Mouse (Mus musculus) NIH3T3 (cell line): Measurements from ENCODE around the gene Gsg1l.
A peak's percentile ranks its signal among the peaks of the same experiment; 100 is the strongest.

Experiments used
- DNase-seq: peaks from one replicate; pipeline ENCODE4 v3.0.0-alpha.2; 2012; ENCODE audit warnings: low read depth

Gene Gsg1l

DNA sequence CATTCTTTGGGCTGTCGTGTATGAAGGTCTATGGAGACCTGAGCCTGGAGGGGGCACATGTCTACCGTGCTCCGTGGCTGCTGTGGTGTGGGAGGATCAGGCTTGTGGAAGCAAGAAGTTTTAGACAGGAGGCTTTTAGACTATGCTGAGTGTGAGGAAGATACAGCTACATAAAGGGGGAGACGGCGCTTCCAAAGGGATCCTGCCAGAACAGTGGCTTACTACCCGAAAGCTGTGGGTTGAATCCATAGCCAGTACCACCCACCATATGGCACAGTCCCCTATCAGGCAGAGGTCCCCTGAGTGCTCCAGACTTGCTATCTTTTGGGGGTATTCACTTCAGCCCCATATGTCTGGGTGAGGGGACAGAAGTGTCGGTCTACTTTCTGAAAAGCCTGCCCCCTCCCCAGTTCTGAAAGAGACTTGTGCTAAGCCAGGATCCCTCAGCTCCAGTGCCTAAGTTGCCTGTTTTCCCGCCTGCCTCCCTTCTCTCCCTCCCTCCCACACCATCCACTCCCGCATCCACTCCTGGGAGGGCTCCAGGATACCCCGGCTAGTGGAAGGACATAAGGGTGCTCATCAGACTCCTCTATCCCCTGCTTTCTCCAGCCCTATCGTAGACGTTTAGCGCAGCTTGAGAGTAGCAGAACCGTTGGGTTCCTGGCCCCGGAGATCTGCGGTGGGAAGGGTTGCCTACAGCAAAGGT is 1.1 kb downstream of the Gsg1l start:
- no peak for DNase-seq

DNA sequence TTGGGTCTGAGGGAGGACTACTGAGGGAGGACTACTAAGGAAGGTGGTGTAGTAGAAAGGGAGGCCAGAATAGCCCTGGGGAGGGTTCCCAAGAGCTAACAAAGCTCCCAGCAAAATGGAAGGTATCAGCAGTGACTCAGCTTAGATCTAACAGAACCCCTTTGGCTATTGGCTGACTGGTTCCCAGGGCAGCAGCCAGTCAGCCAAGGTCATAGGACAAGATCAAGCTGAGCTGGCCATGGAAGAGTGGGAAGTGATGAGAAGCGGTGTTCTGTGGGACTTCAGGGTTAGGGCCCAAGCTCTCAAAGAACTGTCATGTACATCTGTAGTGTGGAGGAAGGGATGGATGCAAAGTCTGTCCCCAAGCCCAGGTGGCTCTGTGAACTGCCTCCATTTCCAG is 5.3 kb downstream of the Gsg1l start:
- DNase-seq: no peak

DNA sequence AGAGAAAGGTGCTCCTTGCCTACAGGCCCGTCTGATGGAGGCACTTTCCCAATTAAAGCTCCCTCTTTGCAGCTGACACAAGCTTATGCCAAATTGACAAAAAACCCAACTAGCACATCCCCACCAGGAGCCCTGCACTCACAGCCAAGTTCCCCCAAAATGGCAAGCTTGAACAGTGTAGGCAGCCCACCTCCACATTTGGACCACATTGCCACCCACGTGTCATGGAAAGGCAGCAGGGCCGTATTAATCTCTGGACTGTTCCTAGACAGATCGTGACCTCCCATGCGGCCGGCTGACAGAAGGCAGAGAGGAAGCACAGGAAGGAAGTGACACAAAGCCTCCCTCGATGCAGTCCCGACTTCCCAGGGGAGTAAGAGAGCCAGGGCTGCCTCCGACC is 7.2 kb downstream of the Gsg1l start:
- no peak for DNase-seq

DNA sequence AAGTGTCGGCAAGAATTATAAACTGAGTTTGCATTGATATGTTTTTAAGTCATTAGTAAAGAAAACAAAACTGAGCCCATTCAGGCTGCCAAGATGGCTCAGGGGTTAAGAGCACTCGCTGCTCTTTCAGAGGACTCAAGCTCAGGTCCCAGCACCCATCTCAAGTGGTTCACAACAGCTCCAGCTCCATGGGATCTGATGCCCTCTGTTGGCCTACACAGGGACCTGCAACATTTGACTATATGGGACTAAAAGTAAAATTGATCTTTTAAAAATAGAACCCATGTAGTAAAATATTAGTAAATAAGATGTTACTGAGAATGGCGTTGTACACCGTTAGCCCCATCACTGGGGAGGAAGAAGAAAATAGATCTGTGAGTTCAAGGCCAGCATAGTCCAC is 11.9 kb downstream of the Gsg1l start:
- no peak for DNase-seq

DNA sequence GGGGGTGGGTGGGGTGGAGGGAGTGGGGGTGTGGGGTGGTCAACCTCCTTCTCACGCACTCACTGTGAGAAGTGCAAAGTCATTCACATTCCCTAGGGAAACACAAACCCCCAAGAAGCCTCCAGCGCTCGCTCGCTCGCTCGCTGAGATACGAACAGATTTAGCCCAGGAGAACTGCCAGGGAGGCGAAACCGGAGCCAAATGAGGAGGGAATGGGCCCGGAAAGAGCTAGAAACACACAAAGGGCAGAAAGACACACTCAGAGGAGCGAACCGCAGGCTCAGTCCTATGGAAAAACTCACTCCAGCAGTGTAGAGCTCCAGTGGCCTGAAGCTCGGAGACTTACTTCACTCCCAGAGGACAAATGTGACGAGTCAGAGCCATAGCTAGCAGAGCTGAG is 15.4 kb downstream of the Gsg1l start:
- peak; percentile 43 for DNase-seq

DNA sequence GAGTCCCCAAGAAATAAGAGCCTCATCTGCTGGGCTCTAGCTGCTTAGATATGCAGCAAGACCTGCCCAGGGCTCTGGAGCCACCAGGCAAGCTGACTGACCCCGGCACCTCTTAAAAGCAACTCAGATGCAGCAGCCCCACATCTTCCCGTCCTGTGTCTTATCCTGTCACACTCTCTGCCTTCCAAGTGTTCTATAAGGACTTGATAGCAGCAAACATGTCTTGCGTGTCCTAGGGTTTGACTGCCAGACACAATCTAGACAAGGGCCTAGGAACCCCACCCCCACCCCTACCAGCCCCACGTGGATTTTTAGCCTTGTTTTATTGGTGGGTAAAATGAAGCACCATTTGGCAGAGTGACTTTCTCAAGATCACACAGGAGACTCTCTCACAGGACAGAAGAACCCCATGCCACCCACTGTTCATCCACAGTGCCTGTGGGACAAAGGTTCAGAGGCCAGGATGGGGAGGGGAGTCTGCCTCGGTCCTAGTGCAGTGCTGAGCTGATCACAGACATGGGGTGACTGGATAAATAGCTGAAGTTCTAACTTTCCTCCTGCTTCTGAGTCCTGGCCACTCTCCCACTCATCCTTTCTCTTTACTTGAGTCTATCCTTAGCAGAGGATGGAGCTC is 16.9 kb downstream of the Gsg1l start:
- DNase-seq: no peak

DNA sequence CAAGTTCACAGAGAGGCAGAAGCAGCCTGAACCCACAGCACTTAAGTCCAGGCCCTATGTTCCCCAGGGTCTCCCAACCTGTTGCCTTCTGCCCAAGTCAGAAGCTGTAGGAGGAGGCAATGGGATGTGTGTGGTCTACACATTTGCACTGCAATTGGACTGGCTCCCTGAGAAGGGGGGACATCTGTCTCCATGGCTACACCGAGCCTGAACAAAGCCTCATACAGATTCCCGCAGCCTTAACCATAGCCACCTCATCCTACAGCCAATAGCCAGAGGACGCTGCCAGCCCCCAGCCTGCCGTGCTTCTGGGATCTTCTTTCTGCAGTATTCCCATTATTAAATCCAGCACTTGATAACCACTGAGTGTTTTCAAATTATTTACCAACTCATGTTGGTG is 20.0 kb downstream of the Gsg1l start:
- DNase-seq: no peak

DNA sequence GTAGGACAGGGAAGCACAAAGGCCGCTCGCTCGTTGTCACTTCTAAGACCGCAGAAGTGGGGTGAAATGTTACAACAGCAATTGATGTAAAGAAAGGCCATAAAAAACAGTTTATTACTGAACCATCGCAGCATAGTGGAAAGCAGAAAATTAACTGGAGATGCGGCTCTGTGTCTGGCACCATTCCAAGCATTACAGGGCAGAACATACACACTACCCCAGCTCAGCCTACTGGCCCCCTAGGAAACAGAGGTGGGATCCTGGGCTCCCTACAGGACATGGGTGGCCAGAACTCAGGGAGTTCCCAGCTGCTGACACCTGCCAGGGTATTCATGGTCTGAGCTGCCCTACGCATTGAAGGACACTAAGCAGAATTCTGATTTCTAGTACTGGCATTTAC is 23.3 kb downstream of the Gsg1l start:
- DNase-seq: no peak

DNA sequence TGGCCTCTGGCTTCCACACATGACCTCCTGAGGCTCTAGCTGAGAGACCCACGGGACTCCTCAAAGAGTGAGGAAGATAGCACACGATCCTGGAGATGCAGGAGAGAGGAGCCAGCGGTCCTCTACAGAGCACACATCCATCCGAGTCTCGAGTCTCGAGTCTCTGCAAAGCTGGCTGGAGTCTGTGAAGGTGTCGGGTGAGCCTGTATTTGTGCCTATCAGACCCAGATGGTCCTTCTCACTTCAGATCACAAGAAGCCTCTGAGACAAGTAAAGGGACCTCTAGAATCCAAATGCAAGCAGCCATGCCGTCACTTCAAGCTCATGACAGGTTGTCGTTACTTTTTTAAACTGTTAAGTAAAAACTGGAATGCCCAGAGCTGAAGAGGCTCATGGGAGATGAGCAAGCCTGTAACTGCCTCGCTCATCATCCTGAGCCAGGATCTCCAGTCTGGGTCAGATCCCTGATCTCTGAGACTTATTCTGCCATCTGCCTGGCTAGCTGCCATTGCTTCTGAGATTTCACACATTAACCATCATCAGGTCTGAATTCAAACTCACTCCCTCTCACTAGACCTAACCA is 24.8 kb downstream of the Gsg1l start:
- DNase-seq: no peak

DNA sequence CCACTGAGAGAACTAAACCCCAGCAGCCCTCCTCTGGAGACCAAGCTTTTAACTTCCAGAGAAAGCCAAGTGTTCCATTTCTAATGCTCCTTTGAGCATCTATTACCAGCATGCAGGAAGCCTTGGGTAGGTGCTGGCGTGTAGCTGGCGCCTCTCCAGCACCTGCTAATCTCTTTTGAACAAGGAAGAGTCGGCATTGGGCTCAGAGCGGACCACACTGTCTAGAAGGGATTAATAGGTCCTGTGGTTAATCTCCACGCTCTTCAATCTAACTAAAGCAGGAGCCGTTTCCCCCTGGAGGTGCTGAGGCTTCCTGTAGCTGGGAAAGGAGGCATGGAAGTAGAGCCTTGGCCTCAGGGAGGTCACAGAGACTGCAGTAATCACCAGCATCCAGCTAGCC is 27.6 kb downstream of the Gsg1l start:
- DNase-seq: no peak

DNA sequence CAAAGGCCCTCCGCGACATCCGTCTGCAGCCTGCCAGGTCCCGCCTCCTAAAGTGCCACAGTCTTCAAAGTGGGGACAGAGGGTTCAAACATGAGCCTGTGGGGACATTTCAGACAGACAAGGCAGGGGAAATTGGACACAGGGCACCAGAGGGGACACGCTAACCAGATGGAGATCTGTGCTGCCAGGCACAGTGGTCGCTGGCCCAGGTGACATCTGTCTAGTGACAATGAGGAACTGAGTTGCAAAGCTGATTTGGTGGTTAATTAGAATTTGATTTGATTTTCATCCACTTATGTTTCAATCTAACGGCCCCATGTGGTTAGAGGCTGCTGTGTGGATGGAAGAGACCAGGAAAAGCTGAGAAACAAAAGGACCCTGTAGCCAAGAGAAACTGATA is 28.6 kb downstream of the Gsg1l start:
- DNase-seq: no peak

DNA sequence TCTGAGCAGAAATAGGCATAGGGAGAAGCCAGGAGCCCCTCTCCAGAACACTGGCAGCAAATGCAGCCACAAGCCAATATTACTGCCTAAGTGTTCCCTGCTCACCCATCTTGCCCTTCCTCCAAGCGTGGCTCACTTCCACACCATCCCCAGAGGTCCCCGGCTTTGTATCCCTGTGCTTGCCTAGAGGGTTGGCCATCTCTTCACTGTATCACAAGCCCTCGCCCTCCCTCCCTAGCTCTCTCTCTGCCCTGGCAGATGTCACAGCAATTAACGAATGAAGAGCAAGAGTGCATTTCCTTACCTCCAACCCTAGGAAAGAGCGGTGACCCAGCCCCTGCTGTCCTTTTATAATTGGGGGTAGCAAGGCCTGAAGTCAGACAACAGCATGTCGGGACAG is 30.3 kb downstream of the Gsg1l start:
- no peak for DNase-seq

DNA sequence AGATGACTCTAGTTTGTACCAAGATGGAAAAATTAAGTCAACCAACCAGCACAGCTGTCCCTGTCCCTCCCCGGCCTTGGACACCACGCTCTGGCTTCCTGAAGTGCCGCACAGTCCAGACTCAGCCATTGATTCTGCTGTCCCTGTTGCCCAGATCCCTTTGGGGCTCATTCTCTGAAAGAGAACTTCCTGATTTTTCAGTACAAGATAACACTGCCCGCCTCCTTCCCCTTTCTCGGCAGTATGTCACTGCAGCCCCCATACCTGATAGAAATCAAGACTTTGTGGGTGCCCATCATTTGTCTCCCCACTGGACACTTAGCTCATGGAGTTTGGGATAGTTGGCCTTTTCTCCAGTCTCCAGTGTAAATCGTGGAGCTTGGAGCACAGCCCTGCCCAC is 37.1 kb downstream of the Gsg1l start:
- DNase-seq: no peak

DNA sequence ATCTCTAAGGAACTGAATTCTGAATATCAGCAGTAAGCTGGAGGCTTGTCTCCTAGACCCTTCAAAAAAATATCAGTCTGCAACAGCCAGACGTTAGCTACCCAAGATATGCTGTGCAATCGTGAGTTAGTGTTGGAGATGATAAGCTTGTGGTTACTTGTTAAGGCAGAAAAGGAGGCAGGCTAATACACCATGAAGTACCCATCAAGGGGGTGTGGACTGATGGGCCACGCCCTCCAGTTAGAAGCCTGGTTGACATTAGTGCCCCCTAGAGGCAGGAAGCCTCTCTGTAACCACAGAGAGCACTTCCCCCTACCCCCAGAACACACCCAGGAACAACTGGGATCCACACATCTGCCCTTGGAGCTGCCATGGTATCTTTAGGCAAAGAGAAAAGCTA is 39.9 kb downstream of the Gsg1l start:
- DNase-seq: peak; percentile 14

DNA sequence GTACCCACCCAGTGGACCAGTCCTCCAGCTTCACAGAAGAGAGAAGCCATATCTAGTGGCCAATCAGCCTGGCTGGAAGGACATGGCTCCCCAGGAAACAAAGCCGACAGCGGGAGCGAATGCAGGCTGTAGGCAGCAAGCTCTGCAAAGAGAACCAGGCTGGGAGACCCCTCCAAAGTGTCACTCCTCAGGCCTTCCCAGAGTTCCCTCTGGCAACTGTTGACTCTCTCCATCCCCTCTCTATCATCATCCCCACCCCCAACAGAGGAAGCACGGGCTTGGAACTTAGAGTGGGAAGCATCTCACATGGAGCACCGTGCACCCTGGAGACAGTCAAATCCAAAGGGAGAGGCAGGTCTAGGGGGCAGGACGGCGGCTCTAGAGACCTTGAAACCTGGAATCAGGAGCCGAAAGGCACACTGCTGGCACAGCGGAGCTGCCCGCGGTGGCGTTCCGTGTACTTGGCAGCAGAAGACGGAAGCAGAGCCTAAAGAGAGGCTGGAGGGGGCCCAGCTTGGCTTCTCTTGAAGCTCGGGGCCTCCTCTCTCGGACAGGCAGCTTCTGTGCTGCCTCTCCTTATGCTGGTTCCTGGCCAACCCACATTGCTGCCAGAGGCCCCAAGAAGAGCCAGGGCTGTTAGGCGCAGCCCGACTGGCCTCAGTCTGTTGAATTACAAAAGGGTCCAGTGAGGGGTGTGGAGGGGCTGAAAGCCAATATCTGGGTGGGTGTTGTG is 41.3 kb downstream of the Gsg1l start:
- no peak for DNase-seq

DNA sequence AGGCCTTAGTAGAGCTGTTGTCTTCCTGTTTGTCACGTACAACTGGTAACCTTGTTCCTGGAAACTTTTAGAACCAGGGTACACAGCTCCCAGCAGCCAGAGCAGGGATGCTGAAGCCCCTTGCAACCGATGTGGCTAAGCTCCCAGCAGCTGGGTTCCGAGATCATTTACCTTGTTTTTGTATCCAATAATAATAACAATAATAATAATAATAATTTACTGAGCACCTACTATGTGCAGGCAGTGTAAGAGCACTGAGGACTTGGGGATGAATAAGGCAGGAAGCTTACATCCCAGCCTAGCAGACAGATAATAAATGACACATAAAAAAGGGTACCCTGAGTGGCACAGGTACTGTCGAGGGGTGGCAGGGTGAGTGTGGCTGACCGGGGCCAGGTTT is 42.4 kb downstream of the Gsg1l start:
- DNase-seq: no peak

DNA sequence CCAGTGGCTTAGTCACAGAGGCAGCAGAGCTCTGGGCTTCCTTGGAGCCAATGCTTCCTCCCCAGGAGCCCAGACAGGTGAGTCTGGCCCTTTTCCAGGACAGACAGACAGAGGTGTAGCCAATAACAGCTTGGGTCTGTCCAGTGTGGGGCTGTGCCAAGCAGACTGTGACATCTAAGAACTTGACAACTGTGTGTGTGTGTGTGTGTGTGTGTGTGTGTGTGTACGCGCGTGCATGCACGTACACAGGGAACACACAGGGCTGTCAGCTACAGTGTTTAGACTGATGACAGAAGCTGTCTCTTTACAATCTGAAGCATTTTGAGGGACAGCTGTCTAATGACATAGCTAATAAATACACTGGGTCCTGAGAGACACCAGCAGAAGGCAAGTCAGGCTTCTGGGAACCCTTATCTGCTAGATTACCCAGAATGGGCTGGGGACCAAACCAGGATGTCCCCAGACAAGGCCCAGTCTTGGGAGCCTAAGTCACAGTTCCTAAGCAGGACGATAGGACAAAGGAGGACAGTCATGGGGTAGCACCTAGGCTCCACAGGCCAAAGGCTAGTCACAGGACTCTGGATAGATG is 42.9 kb downstream of the Gsg1l start:
- no peak for DNase-seq

DNA sequence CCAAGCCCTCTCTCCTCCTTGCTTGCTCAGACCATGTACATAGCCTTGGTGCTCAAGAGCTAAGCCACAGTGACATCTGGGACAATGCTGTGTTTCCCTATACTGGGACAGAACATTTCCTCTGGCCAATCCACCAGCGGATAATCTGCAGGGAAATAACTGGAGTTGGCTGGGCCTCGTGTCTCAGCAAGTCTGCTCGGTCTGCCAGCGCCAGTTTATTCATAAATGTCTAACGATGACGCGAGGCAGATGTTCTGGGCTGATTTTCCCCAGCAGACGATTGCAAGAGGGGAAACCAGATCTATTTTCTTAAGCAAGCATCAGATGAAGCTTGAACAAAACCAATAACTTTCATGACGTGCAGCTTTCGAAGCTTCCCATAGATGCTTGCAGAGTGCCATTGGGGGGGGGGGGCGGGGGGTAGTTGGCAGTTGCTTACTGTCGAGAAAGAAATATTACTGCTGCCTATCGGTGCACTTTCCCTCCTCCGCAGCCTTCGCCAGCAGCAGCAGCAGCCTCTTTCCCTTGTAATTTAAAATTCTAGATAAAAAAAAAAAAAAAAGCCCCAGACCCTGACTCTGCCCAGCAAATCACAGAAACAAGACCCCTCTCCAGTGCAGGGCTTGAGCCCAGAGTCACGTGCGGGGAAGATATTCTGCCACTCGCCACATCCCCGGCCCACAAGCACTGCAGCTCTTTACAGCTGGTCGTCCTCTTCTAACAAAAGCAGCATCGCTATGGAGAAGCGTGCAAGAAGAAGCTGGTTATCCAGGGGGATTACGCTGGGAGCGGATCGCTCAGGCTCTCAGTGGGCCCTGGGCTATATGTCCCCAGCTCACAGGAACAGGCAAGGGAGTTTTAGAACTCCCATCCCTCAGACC is 43.6 kb downstream of the Gsg1l start:
- DNase-seq: no peak

DNA sequence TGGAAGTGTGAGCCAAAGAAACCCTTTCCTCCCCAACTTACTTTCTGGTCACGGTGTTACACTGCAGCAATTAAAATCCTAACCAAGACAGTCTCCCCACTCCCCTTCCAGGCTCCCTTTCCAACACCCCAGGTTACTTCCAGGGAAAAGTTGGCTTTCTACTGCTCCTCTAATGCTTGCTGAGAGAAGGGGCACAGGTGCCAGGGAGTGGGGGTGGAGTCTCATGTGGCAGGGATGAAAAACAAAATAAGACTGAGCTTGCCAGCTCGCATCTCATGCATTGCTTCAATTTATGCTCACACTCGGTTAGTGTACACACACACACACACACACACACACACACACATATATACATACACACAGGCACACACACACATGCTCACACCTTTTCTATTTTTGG is 46.9 kb downstream of the Gsg1l start:
- DNase-seq: no peak

DNA sequence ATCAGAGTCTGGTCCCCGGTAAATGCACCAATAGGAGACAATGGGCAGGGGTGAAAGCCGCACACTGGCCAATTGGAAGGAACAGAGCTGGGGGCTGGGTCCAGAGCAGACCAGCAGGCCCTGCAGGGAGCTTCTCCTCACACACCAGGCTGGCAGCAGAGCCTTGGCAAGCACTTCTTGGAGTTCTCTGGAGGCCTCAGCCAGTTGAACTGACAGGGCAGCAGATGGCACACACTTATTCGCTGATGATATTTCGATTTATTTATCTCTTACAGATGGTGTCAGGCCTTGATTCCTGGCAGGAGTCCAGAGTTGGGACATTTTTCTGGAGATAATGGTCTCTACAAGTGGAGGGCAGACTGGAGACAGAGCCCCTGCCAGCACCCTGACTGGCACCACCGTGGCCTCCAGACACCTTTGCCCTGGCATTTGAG is 49.4 kb downstream of the Gsg1l start:
- no peak for DNase-seq

DNA sequence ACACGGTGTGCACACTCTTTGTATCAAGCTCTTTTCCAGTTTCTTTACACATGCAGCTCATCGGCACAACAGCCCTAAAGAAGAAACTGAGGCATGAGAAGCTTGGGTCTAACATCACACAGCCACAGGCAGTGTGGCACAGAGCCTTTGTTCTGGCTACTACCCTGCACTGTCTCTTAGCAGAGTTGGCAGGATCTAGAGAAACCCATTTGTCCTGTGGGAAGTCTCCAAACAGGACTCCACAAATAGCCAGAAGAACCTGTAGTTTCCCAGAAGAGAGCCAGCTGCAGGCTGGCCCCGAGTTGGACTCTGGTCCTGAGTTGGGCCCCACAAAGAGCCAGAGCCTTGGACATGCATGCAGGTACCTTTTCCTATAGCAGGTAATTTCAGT is 49.9 kb downstream of the Gsg1l start:
- DNase-seq: no peak
